Mouse (Mus musculus) heart, embryonic 12.5 days (tissue): ENCODE data around the gene Plek. TPM values are rescaled to one million over a fixed set of nuclear protein-coding genes. Genes with fewer than 3 reads are reported as not detected.

Source experiments
- ATAC-seq: fragments of 200-750 bp; cut with Nextera tagmentation; 2 replicates; pipeline ENCODE4 v1.8.0; 2017; ENCODE audit warnings: moderate TSS enrichment, moderate library complexity; ENCODE audit not compliant: insufficient number of reproducible peaks, low FRiP score
- H3K27ac ChIP-seq: fragments of 300-500 bp; sonication (generic); 2 replicates; pipeline ENCODE4 v1.5.1; 2016; ENCODE audit warnings: mild to moderate bottlenecking, moderate library complexity; ENCODE audit not compliant: poor library complexity, severe bottlenecking
- H3K27me3 ChIP-seq: fragments of 300-500 bp; sonication (generic); replicated peaks from 2 replicates; pipeline ENCODE4 v1.6.1; 2016; ENCODE audit warnings: mild to moderate bottlenecking, moderate library complexity
- H3K36me3 ChIP-seq: fragments of 300-500 bp; sonication (generic); 2 replicates; pipeline ENCODE4 v1.6.1; 2016; ENCODE audit warnings: mild to moderate bottlenecking, moderate library complexity
- H3K4me1 ChIP-seq: fragments of 300-500 bp; sonication (generic); replicated peaks from 2 replicates; pipeline ENCODE4 v1.6.1; 2016; ENCODE audit warnings: mild to moderate bottlenecking
- H3K4me2 ChIP-seq: fragments of 300-500 bp; sonication (generic); 2 replicates; pipeline ENCODE4 v1.6.1; 2016; ENCODE audit warnings: mild to moderate bottlenecking, moderate library complexity
- H3K4me3 ChIP-seq: fragments of 300-500 bp; sonication (generic); 2 replicates; pipeline ENCODE4 v1.5.1; 2016; ENCODE audit warnings: mild to moderate bottlenecking
- H3K9ac ChIP-seq: fragments of 300-500 bp; sonication (generic); 2 replicates; pipeline ENCODE4 v1.6.1; 2016; ENCODE audit warnings: mild to moderate bottlenecking, moderate library complexity
- H3K9me3 ChIP-seq: fragments of 300-500 bp; sonication (generic); replicated peaks from 2 replicates; pipeline ENCODE4 v1.6.1; 2016; ENCODE audit warnings: mild to moderate bottlenecking, moderate library complexity
- WGBS: fragments of 180-500 bp; shearing (Covaris S2); methylation state at CpG from one replicate; pipeline ENCODE4 v1.1.7; 2016; 5-methylcytosine and 5-hydroxymethylcytosine counted together
- polyA plus RNA-seq: library from polyadenylated mRNA; unstranded; fragments of >200 nt; fragmentation: Nextera tagmentation; extraction: Ambion mirVana; gene quantifications from 2 replicates; pipeline ENCODE4 v1.2.1, GENCODE M21; 2016

Plek gene
- polyA plus RNA-seq, 1 experiment from 2014 or later: 6.0 TPM

DNA sequence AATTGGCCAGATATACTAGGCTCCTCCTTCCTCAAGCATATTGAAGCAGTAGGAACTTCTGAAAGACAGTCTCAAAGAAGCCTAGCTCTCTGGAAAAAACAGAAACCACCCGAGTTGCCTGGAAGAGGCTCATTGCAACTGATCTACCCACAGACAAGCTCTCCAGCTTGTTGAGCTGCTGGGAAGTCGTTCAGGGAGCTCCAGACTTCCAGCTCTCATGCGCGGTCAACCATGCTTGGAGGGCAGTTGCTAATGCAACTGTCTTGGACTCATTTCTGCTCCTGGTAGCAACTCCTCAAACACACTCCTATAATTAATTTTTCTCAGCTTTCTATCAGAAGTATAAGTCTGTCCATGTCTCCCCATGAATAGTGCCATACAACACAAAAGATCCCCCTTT lies 109.2 kb downstream of the Plek start:
- Histone ChIP-seq H3K27me3 (no peaks in the 10 kb centered on the region), H3K36me3 (0 out of 2 replicates have a peak, but pooled peaks cover 4% of the 10 kb centered on the region), H3K4me1 (no peaks in the 10 kb centered on the region), H3K27ac (no peak overlapping the region), H3K9ac (no peak overlapping the region), H3K4me3 (no peak overlapping the region), H3K9me3 (no peaks in the 10 kb centered on the region), H3K4me2 (no peak overlapping the region)
- 81% methylated on average over 4 of the region's 4 CpGs for WGBS
- no peak for ATAC-seq

DNA sequence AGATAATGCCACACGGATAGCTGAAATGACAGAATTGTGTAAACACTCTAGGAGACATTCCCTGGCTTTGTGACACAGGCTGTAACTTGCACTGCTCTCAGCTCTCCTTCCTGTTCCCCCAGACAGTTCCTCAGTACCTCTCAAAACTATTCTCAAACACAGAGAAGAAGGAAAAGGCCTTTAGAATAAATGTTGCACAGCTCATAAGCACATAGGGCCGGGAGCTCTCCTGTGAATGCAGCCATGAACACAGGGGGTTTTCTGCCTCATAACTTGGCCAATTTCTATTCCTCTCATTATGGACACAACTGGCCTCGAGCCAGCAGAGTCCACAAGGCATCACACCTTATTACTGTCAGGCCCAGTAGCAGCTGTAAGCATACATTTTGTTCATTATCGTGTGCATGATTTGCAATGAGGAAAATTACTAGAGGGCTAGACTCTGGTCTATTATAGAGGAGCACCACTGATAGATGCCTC lies 110.2 kb downstream of the Plek start:
- ATAC-seq: no peak
- H3K4me2 ChIP-seq: no peak overlapping the region
- 71% methylated on average over 4 of the region's 4 CpGs for WGBS
- no peak overlapping the region for H3K4me3 ChIP-seq
- no peaks in the 10 kb centered on the region for H3K4me1 ChIP-seq
- H3K9ac ChIP-seq: no peak overlapping the region
- no peaks in the 10 kb centered on the region for H3K27me3 ChIP-seq
- no peak overlapping the region for H3K27ac ChIP-seq
- H3K36me3 ChIP-seq: 0 out of 2 replicates have a peak, but pooled peaks cover 4% of the 10 kb centered on the region
- no peaks in the 10 kb centered on the region for H3K9me3 ChIP-seq

DNA sequence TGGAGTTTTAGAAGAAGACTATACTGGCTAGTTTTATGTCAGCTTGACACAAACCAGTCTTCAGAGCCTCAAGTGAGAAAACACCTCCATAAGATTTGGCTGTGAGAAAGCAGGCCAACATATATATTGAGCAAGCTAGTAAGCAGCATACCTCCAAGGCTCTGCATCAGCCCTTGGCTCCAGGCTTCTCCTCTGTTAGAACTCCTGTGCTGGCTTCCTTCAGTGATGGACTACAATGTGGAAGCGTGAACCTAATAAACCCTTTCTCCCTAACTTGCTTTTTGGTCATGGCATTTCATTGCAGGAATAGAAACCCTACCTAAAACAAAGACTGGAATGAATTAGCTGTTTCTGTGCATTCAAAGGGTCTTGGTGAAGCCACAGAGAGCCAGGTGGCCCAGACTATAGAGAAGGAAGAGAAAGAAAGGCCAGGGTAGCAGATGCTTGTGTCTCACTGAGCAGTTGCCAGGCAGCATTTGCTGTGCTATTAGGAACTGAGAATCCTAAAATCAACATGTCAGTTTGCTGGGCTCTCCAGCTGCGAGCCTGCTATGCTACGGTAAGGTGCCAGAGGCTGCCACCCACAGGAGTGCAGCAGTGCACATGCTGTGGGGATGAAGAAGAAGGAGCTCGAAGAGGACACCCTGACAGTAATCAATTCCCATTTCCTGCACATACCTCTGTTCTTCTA lies 110.9 kb downstream of the Plek start:
- Histone ChIP-seq H3K36me3 (0 out of 2 replicates have a peak, but pooled peaks cover 4% of the 10 kb centered on the region), H3K9me3 (no peaks in the 10 kb centered on the region; the same call in 1 of the 2 replicates), H3K4me1 (no peaks in the 10 kb centered on the region), H3K4me2 (no peak overlapping the region), H3K9ac (no peak overlapping the region), H3K27me3 (no peaks in the 10 kb centered on the region), H3K4me3 (no peak overlapping the region), H3K27ac (no peak overlapping the region)
- WGBS: 80% methylated on average over 4 of the region's 4 CpGs
- ATAC-seq: no peak

DNA sequence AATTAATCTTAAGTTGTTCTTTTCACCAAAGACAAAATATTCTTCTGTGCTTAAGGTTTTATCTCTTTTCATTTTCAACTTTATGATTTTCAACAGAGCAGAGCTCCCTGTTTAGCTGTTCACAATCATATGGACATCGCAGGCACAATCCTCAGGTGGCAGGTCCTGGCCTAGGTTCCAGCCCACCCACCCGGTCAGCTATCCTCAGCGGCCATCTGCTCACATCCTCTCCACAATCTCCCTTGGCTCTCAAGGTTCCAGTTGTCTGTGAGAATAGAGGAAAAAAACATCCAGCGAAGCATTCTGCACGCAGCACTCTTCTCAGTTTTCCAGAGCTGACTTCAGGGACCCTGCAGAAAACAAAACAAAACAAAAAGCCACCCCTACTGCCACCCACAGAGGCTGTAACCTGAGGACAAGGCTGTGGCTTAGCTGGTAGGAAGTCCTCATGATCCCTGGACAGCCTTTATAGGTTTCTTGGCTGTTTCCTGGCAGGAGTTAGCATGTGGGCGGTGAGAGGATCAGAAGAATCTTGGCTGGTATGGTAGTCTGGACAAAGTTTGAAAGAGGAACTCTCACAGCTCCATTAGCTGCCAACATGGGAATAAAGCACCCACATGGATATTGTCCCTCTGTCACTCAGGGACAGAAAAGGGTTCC lies 116.5 kb downstream of the Plek start:
- Histone ChIP-seq H3K4me2 (no peak overlapping the region), H3K27me3 (no peaks in the 10 kb centered on the region), H3K9ac (no peak overlapping the region), H3K9me3 (no peaks in the 10 kb centered on the region; the same call in 1 of the 2 replicates), H3K4me1 (no peaks in the 10 kb centered on the region), H3K36me3 (0 out of 2 replicates have a peak, but pooled peaks cover 4% of the 10 kb centered on the region), H3K27ac (no peak overlapping the region), H3K4me3 (no peak overlapping the region)
- WGBS: 65% methylated on average over 6 of the region's 6 CpGs
- no peak for ATAC-seq

DNA sequence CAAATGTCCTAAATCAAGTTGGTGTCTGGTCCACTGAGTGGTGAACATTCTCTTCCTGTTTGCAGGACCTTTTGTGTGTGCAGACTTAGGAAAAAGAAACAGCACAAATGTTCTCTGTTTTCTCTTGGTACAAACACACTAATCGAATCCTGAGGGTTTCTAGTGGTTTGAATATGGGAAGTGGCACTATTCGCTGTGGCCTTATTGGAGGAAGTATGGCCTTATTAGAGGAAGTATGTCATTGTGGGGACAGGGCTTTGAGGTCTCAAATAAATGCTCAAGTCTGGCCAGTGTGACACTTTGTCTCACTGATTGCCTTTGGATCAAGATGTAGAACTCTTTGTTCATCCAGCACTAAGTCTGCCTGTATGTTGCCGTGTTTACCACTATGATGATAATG lies 120.0 kb downstream of the Plek start:
- no peak for ATAC-seq
- H3K9ac ChIP-seq: no peak overlapping the region
- no peaks in the 10 kb centered on the region for H3K4me1 ChIP-seq
- WGBS: 83% methylated on average over 3 of the region's 3 CpGs
- H3K4me2 ChIP-seq: no peak overlapping the region
- H3K36me3 ChIP-seq: no peaks in the 10 kb centered on the region
- H3K4me3 ChIP-seq: no peak overlapping the region
- H3K27me3 ChIP-seq: no peaks in the 10 kb centered on the region
- no peaks in the 10 kb centered on the region; the same call in 1 of the 2 replicates for H3K9me3 ChIP-seq
- H3K27ac ChIP-seq: no peak overlapping the region

Other genes starting within 250 kb of the Plek start
- 1.1 and 1.3 TPM in 2 replicates for gene Fbxo48, start 101.0 kb downstream of the Plek start, polyA plus RNA-seq
- gene Cnrip1, start 795 bp downstream of the Plek start, polyA plus RNA-seq: 9.6 and 9.9 TPM in 2 replicates
- gene Ppp3r1, start 106.9 kb upstream of the Plek start, polyA plus RNA-seq: 85.1 and 87.1 TPM in 2 replicates
- gene Wdr92, start 129.7 kb upstream of the Plek start, polyA plus RNA-seq: 21.9 and 22.4 TPM in 2 replicates
- gene Pno1, start 159.2 kb upstream of the Plek start, polyA plus RNA-seq: 67.8 and 74.9 TPM in 2 replicates
- gene C1d, start 205.2 kb upstream of the Plek start, polyA plus RNA-seq: 81.1 and 81.5 TPM in 2 replicates